Mouse (Mus musculus): ENCODE results near the gene Gm12845.

GRCm38 (mm10) chr4:117681931-117682461 lies 42.2 kb upstream of the Gm12845 start, which contains the start of gene Dmap1:
- TF ChIP-seq POLR2AphosphoS2 (IDR thresholded peaks at IDR 0.05; ENCODE audit: low read length) (no peak), SIN3A (IDR thresholded peaks at IDR 0.05; ENCODE audit: low read length) (peak; percentile 73), MAFK (IDR thresholded peaks at IDR 0.05; ENCODE audit: borderline replicate concordance, low read depth, low read length) (no peak), MYB (IDR thresholded peaks at IDR 0.05; ENCODE audit: low read depth, low read length) (no peak; the same call in 1 of the 2 replicates), EP300 (IDR thresholded peaks at IDR 0.05; ENCODE audit: low read depth in 1 of 2, low read length in 2 of 2) (no peak), GABPA (IDR thresholded peaks at IDR 0.05; ENCODE audit: low read depth, low read length) (no peak), POLR2A (IDR thresholded peaks at IDR 0.05; ENCODE audit: control insufficient read depth in 1 of 2, insufficient read depth in 1 of 2, low read depth in 1 of 2, low read length in 2 of 2, poor library complexity in 1 of 2) (peak; percentile 46 to 70; a peak in 3 of 4 replicates), ZNF384 (IDR thresholded peaks at IDR 0.05; ENCODE audit: low read depth, low read length) (no peak), MAX (IDR thresholded peaks at IDR 0.05; ENCODE audit: low read length) (no peak), CHD1 (IDR thresholded peaks at IDR 0.05; ENCODE audit: low read depth, low read length) (no peak), CTCF (IDR thresholded peaks at IDR 0.05 in 2 of 3, conservative IDR thresholded peaks at IDR 0.05 in 1 of 3; ENCODE audit: control insufficient read depth in 1 of 3, insufficient read depth in 1 of 3, low read depth in 2 of 3, low read length in 3 of 3, poor library complexity in 1 of 3, severe bottlenecking in 1 of 3) (no peak)
